Mouse (Mus musculus): ENCODE results near the gene Nell2. TPM values are rescaled to one million over a fixed set of nuclear protein-coding genes. Genes with fewer than 3 reads are reported as not detected.

Gene Nell2
- total and polyA plus RNA-seq, 3 experiments: not detected

DNA sequence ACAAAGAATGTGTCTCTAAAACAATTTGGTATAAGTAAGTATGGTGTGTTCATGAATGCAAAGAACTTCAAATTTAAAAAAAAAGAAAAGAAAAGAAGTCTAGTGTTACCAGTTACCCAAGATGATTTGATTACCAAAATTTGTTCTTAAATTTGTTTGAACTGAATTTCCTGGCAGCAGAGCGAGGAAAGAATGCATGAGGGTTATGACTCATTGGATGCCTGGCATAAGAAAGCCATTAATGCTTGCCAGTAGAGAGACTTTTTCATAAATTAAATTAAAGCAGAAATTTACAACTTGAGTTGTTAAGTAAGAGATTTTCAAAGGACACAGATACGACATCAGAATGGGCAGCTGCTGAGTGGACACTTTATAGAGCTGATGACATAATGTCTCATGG lies 384.2 kb downstream of the Nell2 start:
- dilution Hi-C loops (cut with MboI; ENCODE audit: extremely low pct_ligation_motif_present, extremely low pct_unique_long_range_greater_than_20kb, low sequenced_read_pairs): no loop called here

GRCm38 (mm10) chr15:95138709-95139409 lies 389.5 kb downstream of the Nell2 start:
- peaks cover 62% of the 10 kb centered on the region for H3K9me3 ChIP-seq (replicated peaks; ENCODE audit: low read length)
- H3K27ac ChIP-seq (ENCODE audit: insufficient read depth, low read depth): no peak overlapping the region
- TF ChIP-seq SMC3 (IDR thresholded peaks at IDR 0.05; ENCODE audit: low read depth, low read length): no peak
- TF ChIP-seq KAT2A (IDR thresholded peaks at IDR 0.05; ENCODE audit: insufficient replicate concordance, low read length): no peak
- TF ChIP-seq BHLHE40 (IDR thresholded peaks at IDR 0.05; ENCODE audit: low read depth, low read length): no peak
- no peak for TF ChIP-seq E2F4 (IDR thresholded peaks at IDR 0.05; ENCODE audit: insufficient replicate concordance, low read depth, low read length)
- no peak for TF ChIP-seq MEF2A (IDR thresholded peaks at IDR 0.05; ENCODE audit: borderline replicate concordance, low read depth, low read length)
- no peak for TF ChIP-seq ELF1 (IDR thresholded peaks at IDR 0.05; ENCODE audit: low read depth, low read length)
- TF ChIP-seq TBP (conservative IDR thresholded peaks at IDR 0.05; ENCODE audit: low read depth, low read length): no peak
- TF ChIP-seq PAX5 (IDR thresholded peaks at IDR 0.05; ENCODE audit: low read length): no peak
- no peak for TF ChIP-seq JUND (conservative IDR thresholded peaks at IDR 0.05; ENCODE audit: low read depth, low read length)
- no peak for TF ChIP-seq USF2 (conservative IDR thresholded peaks at IDR 0.05; ENCODE audit: low read depth, low read length)
- TF ChIP-seq ETS1 (conservative IDR thresholded peaks at IDR 0.05; ENCODE audit: low read depth, low read length): no peak
- TF ChIP-seq MAFK (IDR thresholded peaks at IDR 0.05; ENCODE audit: insufficient replicate concordance, low read length): no peak
- TF ChIP-seq TCF12 (IDR thresholded peaks at IDR 0.05; ENCODE audit: low read depth, low read length): no peak
- in situ Hi-C loops (cut with MboI; ENCODE audit: low pct_ligation_motif_present, low pct_unique_long_range_greater_than_20kb, low sequenced_read_pairs): no loop called here
- no peak overlapping the region for H3K9ac ChIP-seq (ENCODE audit: insufficient read depth, low read depth)
- H3K36me3 ChIP-seq (replicated peaks in 1 of 2; ENCODE audit: control insufficient read depth in 1 of 2, insufficient read depth in 1 of 2, low read length in 1 of 2): no peaks in the 10 kb centered on the region
- no peaks in the 10 kb centered on the region for H3K27me3 ChIP-seq (replicated peaks)
- dilution Hi-C loops (cut with MboI; ENCODE audit: extremely low pct_ligation_motif_present, extremely low pct_unique_long_range_greater_than_20kb, low sequenced_read_pairs): no loop called here
- no peak for DNase-seq (ENCODE audit: extremely low read depth)
- H3K79me2 ChIP-seq (replicated peaks; ENCODE audit: control insufficient read depth, extremely low read depth, insufficient read depth, poor library complexity, severe bottlenecking): no peaks in the 10 kb centered on the region
- H3K4me3 ChIP-seq (replicated peaks in 1 of 3; ENCODE audit: low read depth in 2 of 3, low read length in 2 of 3, poor library complexity in 1 of 3): no peak overlapping the region
- H3K4me1 ChIP-seq (ENCODE audit: control insufficient read depth in 1 of 2, insufficient read depth in 2 of 2): no peaks in the 10 kb centered on the region; a peak in 1 of 4 replicates
- H3K4me2 ChIP-seq (ENCODE audit: insufficient read depth, low read depth, poor library complexity, severe bottlenecking): no peak overlapping the region

More for the DNA sequence above, 384.2 kb downstream of the Nell2 start:
- Histone ChIP-seq H3K4me3 (replicated peaks in 1 of 3; ENCODE audit: low read depth in 2 of 3, low read length in 2 of 3, poor library complexity in 1 of 3) (no peak overlapping the region), H3K79me2 (replicated peaks; ENCODE audit: control insufficient read depth, extremely low read depth, insufficient read depth, poor library complexity, severe bottlenecking) (no peaks in the 10 kb centered on the region), H3K9me3 (replicated peaks; ENCODE audit: low read length) (peaks cover 45% of the 10 kb centered on the region), H3K4me1 (ENCODE audit: control insufficient read depth in 1 of 2, insufficient read depth in 2 of 2) (no peaks in the 10 kb centered on the region), H3K9ac (ENCODE audit: insufficient read depth, low read depth) (no peak overlapping the region), H3K4me2 (ENCODE audit: insufficient read depth, low read depth, poor library complexity, severe bottlenecking) (no peak overlapping the region), H3K27me3 (replicated peaks) (no peaks in the 10 kb centered on the region), H3K36me3 (replicated peaks in 1 of 2; ENCODE audit: control insufficient read depth in 1 of 2, insufficient read depth in 1 of 2, low read length in 1 of 2) (no peaks in the 10 kb centered on the region), H3K27ac (ENCODE audit: insufficient read depth, low read depth) (no peak overlapping the region)
- in situ Hi-C loops (cut with MboI; ENCODE audit: low pct_ligation_motif_present, low pct_unique_long_range_greater_than_20kb, low sequenced_read_pairs): no loop called here
- TF ChIP-seq SIN3A (IDR thresholded peaks at IDR 0.05; ENCODE audit: low read length) (no peak), NRF1 (IDR thresholded peaks at IDR 0.05; ENCODE audit: low read depth, low read length) (no peak), JUND (conservative IDR thresholded peaks at IDR 0.05; ENCODE audit: low read depth, low read length) (no peak), ETS1 (conservative IDR thresholded peaks at IDR 0.05; ENCODE audit: low read depth, low read length) (no peak), CHD2 (IDR thresholded peaks at IDR 0.05; ENCODE audit: low read length) (no peak), POLR2A (IDR thresholded peaks at IDR 0.05; ENCODE audit: low read depth, low read length) (no peak), IRF4 (IDR thresholded peaks at IDR 0.05; ENCODE audit: low read depth, low read length) (no peak), MEF2A (IDR thresholded peaks at IDR 0.05; ENCODE audit: borderline replicate concordance, low read depth, low read length) (no peak), MXI1 (IDR thresholded peaks at IDR 0.05; ENCODE audit: low read depth, low read length) (no peak), UBTF (IDR thresholded peaks at IDR 0.05; ENCODE audit: low read depth, low read length) (no peak), MYC (IDR thresholded peaks at IDR 0.05; ENCODE audit: low read depth, low read length) (no peak), MAFK (IDR thresholded peaks at IDR 0.05; ENCODE audit: insufficient replicate concordance, low read length) (no peak), CHD1 (IDR thresholded peaks at IDR 0.05; ENCODE audit: low read depth, low read length) (no peak), RAD21 (IDR thresholded peaks at IDR 0.05; ENCODE audit: low read depth, low read length) (no peak), KAT2A (IDR thresholded peaks at IDR 0.05; ENCODE audit: insufficient replicate concordance, low read length) (no peak), POLR2AphosphoS2 (IDR thresholded peaks at IDR 0.05; ENCODE audit: low read depth, low read length) (no peak), NELFE (IDR thresholded peaks at IDR 0.05; ENCODE audit: low read depth, low read length) (no peak), ZNF384 (IDR thresholded peaks at IDR 0.05; ENCODE audit: low read depth, low read length) (no peak)
- DNase-seq (ENCODE audit: extremely low read depth): no peak

All from CH12.LX (cell line).